Mouse (Mus musculus) cerebellum, adult 11 months (tissue): Measurements from ENCODE around the gene Prkd2.

Source experiments
- DNase-seq: peaks from one replicate; pipeline ENCODE4 v3.0.0; 2022

The Prkd2 gene

DNA sequence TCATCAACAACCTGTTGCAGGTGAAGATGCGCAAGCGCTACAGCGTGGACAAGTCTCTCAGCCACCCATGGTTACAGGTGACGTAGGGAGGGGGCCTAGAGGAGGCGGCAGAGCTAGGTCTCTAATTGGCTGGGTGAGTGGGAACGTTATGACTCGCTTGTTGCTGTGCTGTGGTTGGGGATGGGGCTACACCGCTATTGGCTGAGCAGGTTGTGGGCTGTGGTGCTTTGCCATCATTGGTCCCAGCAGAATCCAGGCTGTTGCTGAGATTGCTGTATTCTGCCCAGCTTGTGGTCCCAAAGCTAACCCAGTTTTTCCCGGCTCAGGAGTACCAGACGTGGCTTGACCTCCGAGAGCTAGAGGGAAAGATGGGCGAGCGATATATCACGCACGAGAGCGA lies 26.8 kb downstream of the Prkd2 start:
- peak; percentile 91 for DNase-seq

DNA sequence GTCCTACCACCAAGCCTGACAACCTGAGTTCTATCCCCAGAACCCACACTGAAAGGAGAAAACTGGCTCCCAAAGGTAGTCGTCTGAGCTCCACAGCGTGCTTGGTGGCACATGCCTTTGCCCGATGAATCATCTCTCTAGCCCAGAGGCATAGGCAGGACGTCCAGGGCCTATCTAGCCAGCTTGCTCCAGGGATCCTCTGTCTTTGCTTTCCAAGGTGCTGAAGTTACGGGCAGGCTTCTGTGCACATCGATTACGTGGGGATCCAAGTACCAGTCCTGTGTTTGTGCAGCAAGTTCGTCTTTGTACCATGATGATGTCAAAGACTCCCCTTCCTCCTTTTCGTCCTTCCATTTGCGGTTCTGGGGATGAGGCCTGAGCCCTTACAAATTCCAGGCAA lies 28.9 kb downstream of the Prkd2 start:
- DNase-seq = no peak

GRCm38 (mm10) chr7:16872478-16872877 lies 29.8 kb downstream of the Prkd2 start:
- DNase-seq = no peak

GRCm38 (mm10) chr7:16873392-16873791 lies 30.7 kb downstream of the Prkd2 start:
- DNase-seq = no peak

DNA sequence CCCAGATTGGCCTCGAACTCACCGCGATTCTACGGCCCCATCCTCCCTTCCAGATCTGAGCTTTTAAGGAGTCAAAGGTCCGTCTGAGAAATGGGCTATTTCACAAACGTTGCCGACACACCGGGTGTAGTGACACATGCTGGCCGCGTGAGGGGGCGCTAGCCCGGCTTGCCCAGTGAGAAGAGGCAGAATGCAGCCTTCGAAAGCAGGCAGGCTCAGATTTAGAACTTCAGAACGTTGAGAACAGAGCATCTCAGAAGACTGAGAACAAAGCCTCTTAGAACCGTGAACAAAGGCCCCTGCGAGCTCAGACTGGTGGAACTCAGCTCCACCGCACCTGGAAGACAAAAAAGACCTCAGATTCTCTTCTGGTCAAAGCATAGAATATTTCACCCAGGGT lies 31.5 kb downstream of the Prkd2 start:
- peak; percentile 76 for DNase-seq

DNA sequence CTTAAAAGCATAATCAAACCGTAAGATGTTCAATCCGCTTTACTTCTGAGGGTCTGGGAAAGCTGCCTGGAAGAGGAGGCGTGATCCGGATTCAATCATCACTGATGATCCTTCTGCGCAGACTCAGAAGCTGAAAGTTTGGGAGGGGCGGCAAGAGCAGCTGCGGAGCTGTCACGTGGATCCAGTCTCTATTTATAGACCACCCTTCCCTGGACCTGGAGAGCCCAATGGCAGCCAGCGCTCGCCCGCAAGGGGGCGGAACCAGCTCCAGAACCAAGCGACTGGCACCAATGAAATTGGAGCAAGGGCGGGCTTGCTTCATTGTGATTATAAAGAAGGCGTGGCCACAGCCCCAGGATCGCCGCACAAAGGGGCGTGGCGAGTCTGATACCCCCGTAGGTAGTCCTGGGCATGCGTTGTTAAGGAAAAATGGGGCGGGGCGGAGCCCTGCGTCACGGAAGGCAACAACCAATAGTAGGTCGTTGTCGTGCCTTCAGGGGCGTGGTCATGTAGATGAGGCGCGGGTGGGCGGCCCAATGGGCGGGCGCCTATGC lies 32.1 kb downstream of the Prkd2 start:
- peak; percentile 100 for DNase-seq

DNA sequence AGATGAGACGGTGACA lies 32.4 kb downstream of the Prkd2 start, which contains the start of gene Dact3:
Dact3 (plus strand) TSS at position 8 of the 16 bp plus-strand sequence.
- no peak for DNase-seq

DNA sequence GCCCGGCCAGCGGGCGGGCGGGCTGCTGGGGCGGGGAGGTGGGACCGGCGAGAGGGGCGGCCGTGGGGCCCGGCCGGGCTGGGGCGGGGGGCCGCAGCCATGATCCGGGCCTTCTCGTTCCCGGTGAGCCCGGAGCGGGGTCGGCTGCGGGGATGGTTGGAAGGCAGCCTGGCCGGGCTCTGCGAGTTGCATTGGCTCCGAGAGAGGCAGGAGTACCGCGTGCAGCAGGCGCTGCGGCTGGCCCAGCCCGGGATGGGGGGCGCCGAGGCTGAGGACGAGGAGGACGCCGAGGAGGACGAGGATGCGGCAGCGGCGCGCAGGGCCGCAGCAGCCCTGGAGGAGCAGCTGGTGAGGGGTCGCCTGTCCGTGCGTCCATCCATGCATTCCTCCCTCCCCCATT lies 32.6 kb downstream of the Prkd2 start:
- DNase-seq = no peak

DNA sequence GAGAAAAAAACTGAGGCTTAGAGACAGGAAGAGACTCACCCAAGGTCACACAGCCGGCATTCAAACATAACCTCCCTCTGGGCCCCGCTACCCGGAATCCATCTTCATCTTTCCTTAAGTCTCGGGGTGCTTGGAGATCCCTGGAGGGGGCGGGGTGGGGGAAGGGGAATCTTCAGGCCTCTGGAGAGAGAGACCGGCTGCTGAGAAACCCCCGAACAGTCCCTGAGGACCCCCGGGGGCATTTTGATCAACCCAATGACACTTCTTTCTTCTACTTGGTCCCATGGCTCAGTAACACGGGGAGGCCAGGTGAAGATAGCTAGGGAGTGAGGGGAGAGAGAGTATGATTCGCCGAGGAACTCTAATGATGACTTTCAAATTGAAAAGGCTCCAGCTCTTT lies 33.3 kb downstream of the Prkd2 start:
- no peak for DNase-seq

DNA sequence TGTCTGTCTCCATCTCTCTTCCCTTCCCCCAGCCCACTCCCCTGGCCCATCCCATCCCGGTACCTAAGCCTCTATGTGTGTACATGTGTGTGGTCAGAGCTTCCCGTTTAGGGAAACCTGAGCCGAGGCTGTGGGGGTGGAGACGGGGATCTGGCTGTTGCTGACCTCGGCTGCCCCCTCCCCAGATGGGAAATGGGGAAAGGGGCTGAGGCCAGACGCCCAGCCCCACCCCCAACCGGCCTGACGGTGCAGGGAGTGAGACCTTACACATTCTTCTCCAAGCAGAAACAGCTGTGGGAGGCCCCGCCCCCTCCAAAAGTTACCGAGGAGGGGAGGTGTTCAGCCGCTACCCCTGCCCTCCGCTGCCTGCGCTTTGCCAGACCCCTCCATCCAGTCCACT lies 33.9 kb downstream of the Prkd2 start:
- DNase-seq = no peak

DNA sequence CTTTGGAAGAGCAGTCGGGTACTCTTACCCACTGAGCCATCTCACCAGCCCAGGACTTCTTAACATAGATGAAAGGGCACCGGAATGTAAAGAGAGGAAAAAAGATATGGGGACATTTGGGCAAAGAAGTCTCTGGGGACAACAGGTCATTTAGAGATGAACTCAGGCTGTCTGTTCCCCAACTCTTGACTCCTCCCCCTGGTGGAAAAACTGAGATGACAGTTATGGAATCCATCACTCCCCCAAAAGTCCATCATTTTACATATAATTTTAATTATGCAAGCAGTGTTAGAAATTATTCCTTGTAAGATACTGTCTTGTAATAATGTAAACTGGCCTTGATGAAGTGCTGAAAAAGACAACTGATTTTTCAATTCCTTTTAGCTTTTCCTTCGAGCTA lies 35.0 kb downstream of the Prkd2 start:
- DNase-seq = no peak

DNA sequence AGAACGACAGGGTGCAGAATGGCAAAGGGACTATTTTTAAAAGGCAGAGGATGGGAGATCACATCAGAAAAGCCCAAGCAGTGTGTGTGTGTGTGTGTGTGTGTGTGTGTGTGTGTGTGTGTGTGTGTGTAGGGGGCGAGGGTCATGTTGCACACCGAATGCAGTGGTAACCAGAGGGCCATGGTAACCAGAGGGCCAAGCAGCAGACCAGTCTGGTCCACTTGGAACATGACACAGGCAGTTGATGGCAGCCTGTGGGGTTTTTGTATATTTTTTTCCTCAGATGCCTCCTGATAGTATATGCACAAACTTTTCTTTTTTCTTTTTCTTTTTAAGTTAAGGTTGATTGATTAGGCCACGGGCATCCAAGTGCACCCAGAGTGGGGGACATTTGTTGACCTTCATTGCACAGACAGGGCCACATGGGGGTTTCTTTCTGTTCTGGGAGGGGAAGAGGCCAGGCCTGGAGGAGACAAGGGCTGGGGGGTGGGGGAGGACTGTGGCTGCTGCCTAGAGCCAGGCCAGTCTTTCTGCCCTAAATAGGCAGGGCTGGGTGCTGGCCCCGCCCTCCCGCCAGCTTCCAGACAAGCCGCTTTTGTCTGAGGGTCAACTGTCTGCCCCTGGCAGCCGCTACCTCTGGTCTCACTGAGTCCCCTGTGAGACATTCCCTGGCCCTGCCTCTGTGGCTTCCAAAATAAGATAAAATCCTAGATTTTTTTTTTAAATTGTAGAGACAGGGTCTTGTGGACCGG lies 37.3 kb downstream of the Prkd2 start:
- DNase-seq = no peak

DNA sequence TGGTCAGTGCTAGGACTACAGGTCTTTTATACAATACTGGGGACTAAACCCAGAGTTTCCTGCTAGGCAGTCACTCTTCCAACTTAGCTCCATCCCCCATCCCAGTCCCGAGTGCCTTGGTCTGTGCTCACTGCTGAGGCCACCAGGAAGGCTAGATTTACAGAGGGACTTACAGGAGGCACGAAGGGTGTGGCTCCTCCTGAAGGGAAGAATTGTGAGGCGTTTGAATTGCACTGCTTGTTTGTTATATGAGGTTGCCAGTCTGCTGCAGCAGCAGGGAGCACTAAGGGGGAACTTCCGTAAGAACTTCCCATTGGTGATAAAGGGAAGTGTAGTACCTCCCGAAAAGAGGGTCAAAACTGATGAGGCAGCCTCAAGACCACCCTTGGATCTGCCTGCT lies 37.9 kb downstream of the Prkd2 start:
- DNase-seq = no peak

- DNase-seq = no peak
Observed at GRCm38 (mm10) chr7:16883162-16883561, 40.5 kb downstream of the Prkd2 start.

- no peak for DNase-seq
Observed at GRCm38 (mm10) chr7:16884334-16884733, 41.6 kb downstream of the Prkd2 start.

DNA sequence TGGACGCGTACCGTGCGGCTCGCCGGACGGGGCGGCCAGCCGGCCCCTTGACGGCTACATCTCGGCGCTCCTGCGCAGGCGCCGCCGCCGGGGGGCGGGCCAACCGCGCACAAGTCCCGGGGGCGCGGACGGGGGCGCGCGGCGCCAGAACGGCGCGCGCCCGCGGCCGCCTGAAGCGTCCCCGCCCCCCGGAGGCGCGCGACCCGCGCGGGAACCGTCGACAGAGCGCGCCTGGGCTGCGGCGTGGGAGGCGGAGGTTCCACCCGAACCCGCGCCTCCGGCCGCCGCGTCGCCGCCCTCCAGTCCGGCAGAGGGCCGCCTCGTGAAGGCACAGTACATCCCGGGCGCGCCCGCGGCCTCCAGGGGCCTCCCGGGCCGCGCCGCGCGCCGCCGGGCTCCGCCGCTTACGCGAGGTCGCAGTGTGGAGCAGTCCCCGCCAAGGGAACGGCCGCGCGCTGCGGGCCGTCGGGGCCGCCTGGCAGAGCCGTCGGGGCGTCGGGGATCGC lies 42.6 kb downstream of the Prkd2 start:
- DNase-seq = no peak

- DNase-seq = no peak
Observed at GRCm38 (mm10) chr7:16885905-16886304, 43.2 kb downstream of the Prkd2 start.

DNA sequence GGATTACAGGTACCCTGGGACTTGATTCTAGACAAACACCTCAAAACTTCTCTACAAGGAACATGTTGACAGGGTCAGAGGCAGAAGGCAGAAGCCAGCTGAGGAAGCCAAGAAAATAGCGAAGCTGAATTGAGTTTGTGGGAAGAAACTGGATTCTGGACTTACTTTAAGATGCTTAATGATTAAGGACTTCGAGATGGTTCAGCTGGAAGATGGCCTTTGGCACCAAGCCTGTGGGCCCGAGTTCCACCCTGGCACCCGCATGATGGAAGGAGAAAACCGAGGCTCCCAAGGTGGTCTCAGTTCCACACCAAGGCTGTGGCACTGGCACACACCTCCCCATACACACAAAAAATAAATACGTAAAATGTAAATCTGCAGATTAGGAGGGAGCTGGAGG lies 47.8 kb downstream of the Prkd2 start:
- DNase-seq = no peak

GRCm38 (mm10) chr7:16890944-16891343 lies 48.2 kb downstream of the Prkd2 start:
- no peak for DNase-seq

GRCm38 (mm10) chr7:16891641-16892351 lies 49.1 kb downstream of the Prkd2 start, which contains the start of gene Gng8:
Gene Gng8 (plus strand): TSS chr7:16891786.
- peak; percentile 81 for DNase-seq

- DNase-seq = no peak
Observed at GRCm38 (mm10) chr7:16892352-16892730, 49.6 kb downstream of the Prkd2 start.

DNA sequence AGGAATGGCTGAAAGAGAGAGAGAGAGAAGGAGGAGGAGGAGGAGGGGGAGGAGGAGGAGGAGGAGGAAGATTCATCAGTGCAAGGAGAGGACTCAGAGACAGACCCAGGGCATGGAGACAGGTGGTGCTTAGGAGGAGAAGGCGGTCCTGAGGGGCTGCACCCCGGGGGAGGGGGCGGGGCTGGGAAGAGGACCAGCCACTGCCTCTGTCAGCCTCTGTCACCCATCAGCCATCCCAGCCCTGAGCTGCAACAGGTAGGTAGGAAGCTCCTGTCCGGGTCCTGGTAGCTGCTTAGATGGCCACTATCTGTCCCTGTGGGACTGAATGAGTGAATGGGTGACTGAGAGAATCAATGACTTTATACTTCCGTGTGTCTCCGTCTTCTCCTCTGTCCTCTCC lies 50.9 kb downstream of the Prkd2 start:
- DNase-seq = no peak

GRCm38 (mm10) chr7:16894279-16894678 lies 51.6 kb downstream of the Prkd2 start:
- DNase-seq = no peak

DNA sequence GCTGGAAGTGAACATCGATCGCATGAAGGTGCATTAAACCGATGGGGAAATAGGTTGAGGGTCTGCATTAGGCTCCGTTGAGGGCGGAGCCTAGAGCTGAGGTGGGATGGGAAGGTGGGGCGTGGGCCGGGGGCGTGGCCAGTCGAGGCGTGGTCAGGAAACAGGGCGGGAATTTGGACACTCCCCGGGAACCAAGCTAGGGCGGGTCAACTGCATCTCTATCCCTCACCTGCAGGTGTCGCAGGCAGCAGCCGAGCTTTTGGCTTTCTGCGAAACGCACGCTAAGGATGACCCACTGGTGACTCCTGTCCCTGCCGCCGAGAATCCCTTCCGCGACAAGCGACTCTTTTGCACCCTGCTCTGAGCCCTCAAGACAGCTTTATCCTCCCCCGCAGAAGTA lies 52.3 kb downstream of the Prkd2 start:
- peak; percentile 86 for DNase-seq

DNA sequence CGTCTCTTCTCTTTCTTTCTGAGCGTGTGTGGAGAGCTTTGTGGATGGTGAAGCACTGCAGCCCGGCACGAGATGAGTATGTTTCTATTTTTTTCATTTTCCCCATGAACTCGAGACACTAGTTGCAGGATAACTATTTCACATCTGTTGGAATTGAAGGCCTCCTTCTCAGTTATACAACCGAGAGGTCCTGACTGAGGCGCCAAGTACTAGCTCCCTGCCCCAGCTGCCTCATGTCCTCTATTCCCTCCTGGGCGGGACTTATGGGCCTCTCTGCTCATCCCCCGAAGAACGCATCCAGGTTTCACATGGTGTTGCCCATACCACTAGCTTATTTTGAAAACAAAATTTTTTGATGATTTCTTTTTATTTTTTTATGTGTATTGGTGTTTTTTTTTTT lies 52.8 kb downstream of the Prkd2 start:
- DNase-seq = no peak
